Mouse (Mus musculus) stomach, postnatal 0 days (tissue): Measurements from ENCODE around the gene Ppp1r9a.
A peak's percentile ranks its signal among the peaks of the same experiment; 100 is the strongest.

ENCODE experiments used
- CTCF ChIP-seq: IDR thresholded peaks from 2 replicates; pipeline ENCODE4 v1.5.1; 2016; ENCODE audit warnings: antibody characterized with exemption, low read depth, mild to moderate bottlenecking, moderate library complexity
- EP300 ChIP-seq: optimal IDR thresholded peaks from 2 replicates; pipeline ENCODE3; 2016; ENCODE audit warnings: antibody characterized with exemption

DNA sequence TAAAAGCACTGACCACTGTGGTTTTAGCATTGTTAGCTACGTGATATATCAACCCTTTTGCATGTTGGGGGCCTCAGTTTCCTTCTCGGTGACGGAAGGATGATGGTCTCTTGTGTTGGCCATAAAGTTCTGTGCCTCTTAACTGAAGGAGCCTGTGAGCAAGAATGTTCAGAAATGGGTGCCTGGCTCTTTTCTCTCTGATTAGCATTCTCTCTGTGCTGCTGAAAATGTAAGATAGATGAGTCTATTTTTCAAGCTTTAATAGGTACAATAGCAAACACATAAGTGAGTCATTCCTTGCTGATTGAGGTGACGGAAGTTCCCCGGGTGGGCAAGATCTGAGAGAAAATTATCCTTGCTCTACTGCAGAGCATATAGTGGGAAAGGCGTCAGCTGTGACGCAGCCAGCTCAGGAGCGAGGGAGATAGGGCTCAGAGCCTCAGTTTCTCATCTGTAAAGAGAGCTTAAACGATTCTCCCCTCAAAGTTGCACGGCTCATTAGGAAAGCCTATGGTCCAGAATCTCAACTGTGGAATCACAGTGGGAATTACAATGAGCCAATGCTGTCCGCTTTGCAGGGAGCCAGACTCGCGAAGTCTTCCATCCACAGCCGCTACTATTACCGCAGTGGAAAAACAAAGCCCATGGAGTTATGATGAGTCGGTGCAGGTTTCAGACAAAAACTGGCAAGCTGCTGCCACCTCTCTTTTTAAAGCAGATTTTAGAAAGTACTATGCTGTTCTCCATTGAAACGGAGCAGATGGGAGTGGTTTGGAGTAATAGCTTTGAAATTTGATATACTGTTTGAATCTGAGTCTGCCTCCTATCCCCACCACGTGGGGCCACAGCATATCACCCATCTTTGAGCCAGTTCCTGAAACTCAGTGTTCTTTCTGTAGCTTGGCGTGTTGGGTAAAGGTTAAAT lies 275.5 kb downstream of the Ppp1r9a start:
- no peak for TF ChIP-seq EP300
- TF ChIP-seq CTCF: 0 out of 2 replicates have a peak, but pooled peaks have one; percentile 19
